Mouse (Mus musculus) brown adipose tissue, adult 24 weeks (tissue): ENCODE measurements around the gene Ppara. TPM values are rescaled to one million over a fixed set of nuclear protein-coding genes. Genes with fewer than 3 reads are reported as not detected.

Experiments
- H3K27ac ChIP-seq: fragments of 200-500 bp; replicated peaks from 2 replicates; pipeline ENCODE4 v1.5.1; 2012; ENCODE audit warnings: low read depth, mild to moderate bottlenecking, low read length
- H3K4me1 ChIP-seq: fragments of 200-500 bp; 2 replicates; pipeline ENCODE4 v1.6.1; 2012; ENCODE audit warnings: low read length, mixed read lengths; ENCODE audit not compliant: control insufficient read depth, insufficient read depth, insufficient read length
- H3K4me3 ChIP-seq: fragments of 200-500 bp; 2 replicates; pipeline ENCODE4 v1.5.1; 2012; ENCODE audit warnings: low read depth, mild to moderate bottlenecking, low read length, moderate library complexity; ENCODE audit not compliant: insufficient read depth
- polyA plus RNA-seq: library from polyadenylated mRNA; stranded (reverse); fragments of >200 nt; gene quantifications from 2 replicates; pipeline ENCODE4 v1.2.4, GENCODE M21; 2012; ENCODE audit not compliant: missing spikeins, insufficient read depth, insufficient read length

The Ppara gene
- polyA plus RNA-seq, 1 experiment, result 108 TPM

- H3K27ac ChIP-seq, result no peak overlapping the region
- no peaks in the 10 kb centered on the region for H3K4me1 ChIP-seq
- no peak overlapping the region for H3K4me3 ChIP-seq
These were observed 106.2 kb downstream of the Ppara start for GRCm38 (mm10) chr15:85840983-85841382.

- Histone ChIP-seq H3K4me1 (no peaks in the 10 kb centered on the region), H3K27ac (no peak overlapping the region), H3K4me3 (no peak overlapping the region)
These were observed 107.1 kb downstream of the Ppara start for GRCm38 (mm10) chr15:85841796-85842360.

GRCm38 (mm10) chr15:85845071-85845470 is 110.3 kb downstream of the Ppara start:
- no peaks in the 10 kb centered on the region for H3K4me1 ChIP-seq
- H3K27ac ChIP-seq, result no peak overlapping the region
- no peak overlapping the region for H3K4me3 ChIP-seq

GRCm38 (mm10) chr15:85851656-85852392 is 117.0 kb downstream of the Ppara start:
- H3K4me1 ChIP-seq, result no peaks in the 10 kb centered on the region
- H3K27ac ChIP-seq, result no peak overlapping the region
- H3K4me3 ChIP-seq, result no peak overlapping the region

Other genes starting within 250 kb of the Ppara start
- not detected in 2 replicates for gene 7530416G11Rik, start 231.8 kb upstream of the Ppara start, polyA plus RNA-seq
- gene Wnt7b, start 152.5 kb upstream of the Ppara start, polyA plus RNA-seq, result not detected in 2 replicates
- gene Cdpf1, start 76.7 kb downstream of the Ppara start, polyA plus RNA-seq, result 27.8 and 29.8 TPM in 2 replicates
- 0.28 TPM in 1 of 2 replicates, not detected in the other for gene Pkdrej, start 86.8 kb downstream of the Ppara start, polyA plus RNA-seq
- gene Ttc38, start 97.3 kb downstream of the Ppara start, polyA plus RNA-seq, result 24.6 and 30.6 TPM in 2 replicates
- not detected in 2 replicates for gene Gtse1, start 124.8 kb downstream of the Ppara start, polyA plus RNA-seq
- 18.3 and 32.4 TPM in 2 replicates for gene Trmu, start 144.3 kb downstream of the Ppara start, polyA plus RNA-seq